Comparison of ENCODE assay signal across 9 mouse cellular contexts in the genomic region with DNA sequence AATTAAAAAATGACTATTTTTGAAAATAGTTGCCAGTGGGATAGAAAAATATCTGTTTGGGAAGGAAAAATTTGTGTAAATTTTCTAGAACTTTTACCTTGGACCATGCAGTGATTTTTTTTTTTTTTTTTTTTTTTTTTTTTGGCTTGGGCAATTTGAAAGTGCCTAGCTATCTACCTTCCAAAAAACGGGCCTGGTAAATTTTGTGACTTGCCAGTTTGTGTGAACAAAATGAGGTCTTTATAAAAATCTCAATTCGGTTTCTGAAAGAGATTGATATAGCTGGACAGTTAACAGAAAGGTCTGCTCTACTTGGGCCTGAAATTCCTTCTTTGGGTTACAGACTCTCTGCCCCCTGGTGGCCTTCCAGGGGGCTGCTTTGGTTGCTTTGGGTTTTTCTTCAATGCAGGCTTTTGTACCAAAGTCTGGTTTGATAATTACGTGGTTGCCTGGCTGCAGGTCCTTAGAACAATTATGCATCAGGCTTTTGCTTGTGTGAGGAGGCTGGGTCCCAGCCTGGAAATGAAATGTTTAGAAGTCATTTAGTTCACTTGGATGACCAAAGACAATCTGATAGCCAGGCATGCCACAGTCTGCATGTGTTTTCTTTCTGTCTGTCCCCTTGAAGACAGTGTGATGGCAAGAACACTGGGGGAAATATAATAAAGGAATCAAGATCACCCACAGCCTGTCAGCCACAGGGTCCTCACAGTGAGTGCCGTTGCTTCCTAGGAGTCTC.
DNase-seq lines count a peak whose midpoint lies in the region; ATAC-seq and TF ChIP-seq lines count a peak whose summit lies in the region.
"Had no signal": no experiment of that assay in that cellular context is flagged by ENCODE, and none has a peak within 500 bp of the region (broad histone marks: within the 10 kb centered on the region; RNA-seq: fewer than 3 reads in every experiment).

No protein-coding gene starts in this region.

- H3K9me3 ChIP-seq in kidney, embryonic 15.5 days (replicated peaks) = no peaks in the 10 kb centered on the region
- no peaks in the 10 kb centered on the region for H3K9me3 ChIP-seq in midbrain, postnatal 0 days (ENCODE audit: low read length)
- H3K9me3 ChIP-seq: lung, embryonic 15.5 days had no signal

- H3K9ac ChIP-seq in kidney, embryonic 15.5 days = no peak overlapping the region
- no peak overlapping the region for H3K9ac ChIP-seq in midbrain, postnatal 0 days (replicated peaks; ENCODE audit: low read length, poor library complexity, severe bottlenecking)
- H3K9ac ChIP-seq: lung, embryonic 15.5 days had no signal

- no peak overlapping the region for H3K4me2 ChIP-seq in kidney, embryonic 15.5 days
- H3K4me2 ChIP-seq in midbrain, postnatal 0 days (ENCODE audit: low read depth, low read length, poor library complexity, severe bottlenecking) = no peak overlapping the region
- H3K4me2 ChIP-seq: lung, embryonic 15.5 days had no signal

- ATAC-seq in kidney, embryonic 15.5 days (replicated peaks; ENCODE audit: low FRiP score) = no peak
- 0 out of 2 replicates have a peak, but pooled peaks have one; percentile 33 for ATAC-seq in granulocyte monocyte progenitor cell, adult 5-6 weeks (replicated peaks; ENCODE audit: poor library complexity, severe bottlenecking)
- no peak for ATAC-seq in midbrain, postnatal 0 days (ENCODE audit: low FRiP score)

- H3K4me1 ChIP-seq in kidney, adult 2 months (ENCODE audit: control insufficient read depth, insufficient read depth, low read length) = no peaks in the 10 kb centered on the region
- no peaks in the 10 kb centered on the region for H3K4me1 ChIP-seq in kidney, embryonic 15.5 days
- no peaks in the 10 kb centered on the region for H3K4me1 ChIP-seq in midbrain, postnatal 0 days (ENCODE audit: insufficient read depth, low read length)
- H3K4me1 ChIP-seq: lung, embryonic 15.5 days had no signal

- DNase-seq in kidney, adult 2 months = peak; percentile 43
- peak; percentile 92 for DNase-seq in Muller cell, postnatal 12 days (ENCODE audit: inconsistent ontology term)
- peak; percentile 36 to 60 for DNase-seq in cerebellum, postnatal 4 days (ENCODE audit: low spot score in 2 of 2)
- DNase-seq in layer of hippocampus, postnatal 36 days = peak; percentile 23 to 24
- peak; percentile 81 for DNase-seq in midbrain, postnatal 0 days (ENCODE audit: low spot score)
- no peak for DNase-seq in T-cell, adult 2 months (ENCODE audit: low spot score)

- 28% methylated on average over 4 of the region's 4 CpGs for WGBS in kidney, adult 2 months
- 37% methylated on average over 4 of the region's 4 CpGs for WGBS in kidney, embryonic 15.5 days
- 31% methylated on average over 4 of the region's 4 CpGs for WGBS in midbrain, postnatal 0 days

- peak; percentile 67 for TF ChIP-seq CTCF in kidney, adult 2 months (conservative IDR thresholded peaks at IDR 0.05; ENCODE audit: insufficient read depth, insufficient read length, low read depth, low read length)
- peak; percentile 80 for TF ChIP-seq CTCF in midbrain, postnatal 0 days (IDR thresholded peaks at IDR 0.05)

- H3K27me3 ChIP-seq in kidney, adult 2 months (replicated peaks; ENCODE audit: control insufficient read depth, insufficient read depth, low read length) = no peaks in the 10 kb centered on the region
- H3K27me3 ChIP-seq in kidney, embryonic 15.5 days = no peaks in the 10 kb centered on the region
- H3K27me3 ChIP-seq in midbrain, postnatal 0 days (ENCODE audit: insufficient read depth, low read length) = no peaks in the 10 kb centered on the region

- H3K27ac ChIP-seq in kidney, adult 2 months (ENCODE audit: insufficient read depth, low read depth, low read length) = no peak overlapping the region
- H3K27ac ChIP-seq in kidney, embryonic 15.5 days = no peak overlapping the region
- no peak overlapping the region for H3K27ac ChIP-seq in midbrain, postnatal 0 days (ENCODE audit: low read depth, low read length)
- H3K27ac ChIP-seq: lung, embryonic 15.5 days had no signal

- H3K4me3 ChIP-seq in kidney, adult 2 months (ENCODE audit: insufficient read depth, low read depth, low read length) = no peak overlapping the region
- H3K4me3 ChIP-seq in kidney, embryonic 15.5 days (replicated peaks) = no peak overlapping the region
- no peak overlapping the region for H3K4me3 ChIP-seq in midbrain, postnatal 0 days (ENCODE audit: low read depth, low read length)
- H3K4me3 ChIP-seq: lung, embryonic 15.5 days had no signal

- TF ChIP-seq POLR2A in kidney, adult 2 months (IDR thresholded peaks at IDR 0.05; ENCODE audit: low read depth, low read length) = no peak

- no peaks in the 10 kb centered on the region for H3K36me3 ChIP-seq in kidney, adult 2 months (ENCODE audit: control insufficient read depth, insufficient read depth, low read length)
- no peaks in the 10 kb centered on the region for H3K36me3 ChIP-seq in kidney, embryonic 15.5 days
- H3K36me3 ChIP-seq in midbrain, postnatal 0 days (ENCODE audit: insufficient read depth, low read length) = no peaks in the 10 kb centered on the region
- H3K36me3 ChIP-seq: lung, embryonic 15.5 days had no signal
